Mouse (Mus musculus): ENCODE measurements around the gene Angptl1. TPM values are rescaled to one million over a fixed set of nuclear protein-coding genes. Genes with fewer than 3 reads are reported as not detected.

The Angptl1 gene
- polyA plus RNA-seq, 1 experiment from 2014 or later: 14.0 TPM

Other genes with a start within 250 kb of the Angptl1 start
- gene Tor3a, start 164.2 kb upstream of the Angptl1 start, polyA plus RNA-seq (2016; fragmentation: Nextera tagmentation; extraction: Ambion mirVana): 7.9 and 8.3 TPM in 2 replicates
- gene Fam20b, start 119.5 kb upstream of the Angptl1 start, polyA plus RNA-seq (2016; fragmentation: Nextera tagmentation; extraction: Ambion mirVana): 24.3 and 25.6 TPM in 2 replicates
- 76.9 and 83.1 TPM in 2 replicates for gene Ralgps2, start 101.1 kb downstream of the Angptl1 start, polyA plus RNA-seq (2016; fragmentation: Nextera tagmentation; extraction: Ambion mirVana)

All from limb, embryonic 12.5 days (tissue).